Mouse (Mus musculus): ENCODE measurements around the gene Capg. TPM values are rescaled to one million over a fixed set of nuclear protein-coding genes. Genes with fewer than 3 reads are reported as not detected.
"Not testable (repeated sequence)": the region's sequence is repeated elsewhere in the genome, so short reads cannot be mapped to it uniquely, and the experiment has no call there.

The Capg gene
- polyA plus RNA-seq, 1 experiment from 2014 or later, result 8.4 TPM

DNA sequence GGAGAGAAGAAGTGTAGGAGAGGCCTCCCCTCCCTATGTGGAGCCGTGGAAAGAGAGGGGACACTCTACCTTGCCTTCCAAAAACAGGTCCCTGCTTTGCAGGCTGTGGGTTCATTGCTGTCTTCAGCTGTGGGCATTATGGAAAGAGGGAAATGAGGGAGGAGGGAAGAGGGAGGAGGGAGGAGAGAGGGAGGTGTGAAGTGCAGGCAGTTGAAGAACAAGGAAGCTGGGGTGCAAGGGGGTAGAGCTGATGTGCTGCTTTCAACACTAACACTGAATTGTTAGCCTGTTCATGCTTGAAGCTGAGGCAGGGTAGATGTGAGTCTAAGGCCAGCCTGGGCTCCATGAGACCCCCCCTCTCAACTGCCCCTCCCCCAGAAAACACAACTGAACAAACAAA is 25.3 kb upstream of the Capg start:
- H3K9ac ChIP-seq (replicated peaks), result no peak overlapping the region

DNA sequence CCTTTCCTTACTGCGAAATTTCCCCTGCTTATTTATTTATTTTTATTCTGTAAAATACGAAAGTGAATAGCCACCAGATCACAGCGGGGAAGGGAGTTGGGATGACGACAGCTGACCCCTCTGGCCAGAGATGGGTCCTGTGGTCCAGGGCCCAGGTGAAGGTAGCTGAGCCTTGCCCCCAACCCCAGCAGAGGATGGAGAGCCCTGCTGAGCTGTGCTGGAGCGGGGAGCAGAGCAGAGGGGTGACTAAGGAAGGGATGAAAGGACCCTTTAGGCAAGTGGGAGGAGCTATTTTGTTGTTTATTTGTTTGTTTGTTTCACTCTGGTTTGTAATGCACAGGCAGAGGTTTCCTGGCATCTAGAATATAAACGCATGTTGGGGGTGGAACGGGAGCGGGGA is 24.9 kb upstream of the Capg start:
- peak overlapping the region; percentile 50 for H3K4me2 ChIP-seq
- WGBS, result 16% methylated on average over 8 of the region's 8 CpGs
- peak overlapping the region; percentile 96 for H3K27ac ChIP-seq (replicated peaks)
- no peaks in the 10 kb centered on the region for H3K36me3 ChIP-seq
- peak; percentile 63 for ATAC-seq (ENCODE audit: low FRiP score)
- 0 out of 2 replicates have a peak overlapping the region, but pooled peaks have one; percentile 17 for H3K4me3 ChIP-seq (replicated peaks)
- peaks cover 25% of the 10 kb centered on the region for H3K4me1 ChIP-seq
- no peaks in the 10 kb centered on the region for H3K9me3 ChIP-seq (replicated peaks)
- H3K27me3 ChIP-seq (replicated peaks), result no peaks in the 10 kb centered on the region
- H3K9ac ChIP-seq (replicated peaks), result no peak overlapping the region

More for the DNA sequence above, 25.3 kb upstream of the Capg start:
- peak overlapping the region; percentile 96 for H3K27ac ChIP-seq (replicated peaks)
- H3K4me1 ChIP-seq, result peaks cover 29% of the 10 kb centered on the region
- no peaks in the 10 kb centered on the region for H3K36me3 ChIP-seq
- H3K4me3 ChIP-seq (replicated peaks), result no peak overlapping the region
- H3K9me3 ChIP-seq (replicated peaks), result no peaks in the 10 kb centered on the region
- no peaks in the 10 kb centered on the region for H3K27me3 ChIP-seq (replicated peaks)
- H3K4me2 ChIP-seq, result peak overlapping the region; percentile 50
- 0 out of 2 replicates have a peak, but pooled peaks have one; percentile 11 for ATAC-seq (ENCODE audit: low FRiP score)
- WGBS, result 92% methylated on average over 1 of the region's 1 CpGs

DNA sequence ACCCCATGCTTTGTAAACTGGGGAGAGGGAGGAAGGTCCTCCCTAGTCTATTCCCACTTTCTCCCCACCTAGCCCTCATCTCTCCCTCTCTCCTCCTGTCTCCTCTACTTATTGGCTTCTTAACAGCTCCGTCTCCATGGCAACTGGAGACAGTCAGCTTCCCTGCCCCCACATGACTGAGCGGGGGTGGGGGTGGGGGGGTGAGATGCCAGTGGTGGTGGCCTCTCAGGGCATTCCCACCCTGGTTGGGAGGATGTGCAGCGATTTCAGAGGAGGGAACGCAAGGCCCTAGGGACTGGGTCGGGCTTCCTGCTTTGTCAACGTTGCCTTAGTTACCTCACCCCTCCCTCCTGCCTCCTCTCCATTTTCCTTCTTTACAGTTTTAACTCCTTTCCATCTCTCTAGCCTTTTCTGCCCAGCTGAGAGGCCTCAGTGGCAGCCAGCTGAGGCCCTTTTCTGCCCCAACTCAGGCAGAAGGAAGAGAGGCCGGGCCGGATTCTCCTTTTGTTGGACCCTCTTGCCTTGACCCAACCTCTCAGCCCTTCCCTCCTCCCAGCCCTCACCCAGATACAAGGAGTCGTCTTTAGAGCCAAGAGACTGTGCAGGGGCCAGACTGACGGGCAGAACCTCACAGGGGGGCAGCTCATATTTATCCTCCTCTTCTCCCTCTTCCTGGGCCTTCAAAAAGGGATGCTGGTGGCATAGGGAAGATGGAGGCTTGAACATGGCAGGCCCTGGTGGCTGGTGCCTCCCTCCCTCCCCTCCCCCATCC is 24.1 kb upstream of the Capg start:
- Histone ChIP-seq H3K4me1 (peaks cover 25% of the 10 kb centered on the region), H3K4me3 (replicated peaks) (0 out of 2 replicates have a peak overlapping the region, but pooled peaks have one; percentile 8), H3K27me3 (replicated peaks) (no peaks in the 10 kb centered on the region), H3K4me2 (peak overlapping the region; percentile 50), H3K27ac (replicated peaks) (peak overlapping the region; percentile 96), H3K9ac (replicated peaks) (no peak overlapping the region), H3K9me3 (replicated peaks) (no peaks in the 10 kb centered on the region), H3K36me3 (no peaks in the 10 kb centered on the region)
- ATAC-seq (ENCODE audit: low FRiP score), result peak; percentile 89
- WGBS, result 8% methylated on average over 10 of the region's 10 CpGs

DNA sequence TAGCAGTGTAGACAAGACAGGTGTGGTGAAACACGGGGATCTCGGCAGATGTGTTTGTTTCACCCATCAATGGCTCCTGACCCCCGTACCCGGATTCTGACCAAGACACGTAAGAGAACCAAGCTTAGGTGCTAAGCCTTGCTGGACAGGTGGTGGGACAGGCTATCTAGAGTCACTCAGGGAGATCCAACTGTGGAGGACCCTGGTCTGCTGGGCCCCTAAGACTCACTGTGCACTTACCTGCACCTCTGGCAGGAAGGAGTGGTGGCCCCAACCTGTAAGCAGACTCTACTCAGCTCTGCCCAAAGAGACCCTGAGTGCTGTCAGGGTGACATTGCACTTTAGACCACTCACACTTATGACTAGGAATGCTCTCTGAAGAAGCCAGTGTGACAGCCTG is 23.3 kb upstream of the Capg start:
- H3K4me2 ChIP-seq, result no peak overlapping the region
- no peak overlapping the region for H3K9ac ChIP-seq (replicated peaks)
- H3K36me3 ChIP-seq, result no peaks in the 10 kb centered on the region
- H3K9me3 ChIP-seq (replicated peaks), result no peaks in the 10 kb centered on the region
- no peak for ATAC-seq (ENCODE audit: low FRiP score)
- 92% methylated on average over 5 of the region's 5 CpGs for WGBS
- no peak overlapping the region for H3K4me3 ChIP-seq (replicated peaks)
- peak overlapping the region; percentile 96 for H3K27ac ChIP-seq (replicated peaks)
- H3K4me1 ChIP-seq, result peaks cover 25% of the 10 kb centered on the region
- no peaks in the 10 kb centered on the region for H3K27me3 ChIP-seq (replicated peaks)

DNA sequence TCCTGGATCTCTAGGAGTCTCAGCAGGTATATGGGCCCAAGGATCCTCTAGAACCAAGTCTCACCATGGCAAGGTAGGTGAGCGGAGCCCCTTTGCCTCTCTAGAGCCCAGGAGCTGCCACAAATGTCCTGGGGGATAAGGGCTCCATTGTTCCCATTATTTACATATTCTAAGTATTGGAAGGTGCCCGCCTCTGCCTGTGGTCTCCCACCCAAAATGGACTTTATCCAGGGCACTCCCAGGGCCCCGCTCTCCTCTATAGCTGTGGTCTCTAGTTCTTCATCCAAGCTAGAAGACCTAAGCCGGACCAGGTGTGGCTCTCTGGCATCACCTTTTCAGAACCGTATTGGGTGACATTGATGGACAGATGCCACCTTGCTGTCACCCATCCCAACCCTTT is 22.6 kb upstream of the Capg start, which contains the start of gene Sh2d6:
Gene Sh2d6, minus strand, starts transcription at position 101 of the 400 bp plus-strand sequence.
- H3K27me3 ChIP-seq (replicated peaks), result no peaks in the 10 kb centered on the region
- ATAC-seq (ENCODE audit: low FRiP score), result no peak
- H3K4me2 ChIP-seq, result no peak within 1 kb of the TSS

DNA sequence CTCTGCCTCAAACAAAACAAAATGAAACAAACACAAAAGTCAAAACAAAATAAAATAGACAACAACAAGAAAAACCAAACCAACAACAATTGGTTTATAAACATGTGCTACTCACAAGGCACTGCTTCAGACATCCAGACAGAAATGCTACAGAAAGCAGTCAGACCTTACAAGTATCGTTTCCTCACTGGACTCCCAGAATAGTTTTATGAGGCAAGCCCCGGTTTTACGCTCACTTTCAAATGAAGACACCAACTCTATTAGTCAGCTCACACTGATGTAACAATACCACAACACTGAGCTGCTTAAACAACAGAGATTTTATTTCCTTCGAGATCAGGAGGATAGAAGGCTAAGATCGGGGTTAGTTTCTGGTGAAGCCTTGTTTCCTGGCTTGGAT is 21.9 kb upstream of the Capg start:
- H3K36me3 ChIP-seq, result no peaks in the 10 kb centered on the region
- no peak overlapping the region for H3K27ac ChIP-seq (replicated peaks)
- H3K4me2 ChIP-seq, result no peak overlapping the region
- no peaks in the 10 kb centered on the region for H3K27me3 ChIP-seq (replicated peaks)
- no peaks in the 10 kb centered on the region for H3K9me3 ChIP-seq (replicated peaks)
- H3K9ac ChIP-seq (replicated peaks), result no peak overlapping the region
- no peak for ATAC-seq (ENCODE audit: low FRiP score)
- peaks cover 25% of the 10 kb centered on the region for H3K4me1 ChIP-seq
- WGBS, result 68% methylated on average over 5 of the region's 5 CpGs
- H3K4me3 ChIP-seq (replicated peaks), result no peak overlapping the region

More for the DNA sequence above, 22.6 kb upstream of the Capg start, which contains the start of gene Sh2d6:
- WGBS, result 96% methylated on average over 5 of the region's 5 CpGs
- H3K9ac ChIP-seq (replicated peaks), result no peak within 1 kb of the TSS
- H3K36me3 ChIP-seq, result no peaks in the 10 kb centered on the region
- H3K4me3 ChIP-seq (replicated peaks), result no peak within 1 kb of the TSS
- H3K4me1 ChIP-seq, result peaks cover 25% of the 10 kb centered on the region
- H3K9me3 ChIP-seq (replicated peaks), result no peaks in the 10 kb centered on the region
- peak within 1 kb of the TSS; percentile 96 for H3K27ac ChIP-seq (replicated peaks)

DNA sequence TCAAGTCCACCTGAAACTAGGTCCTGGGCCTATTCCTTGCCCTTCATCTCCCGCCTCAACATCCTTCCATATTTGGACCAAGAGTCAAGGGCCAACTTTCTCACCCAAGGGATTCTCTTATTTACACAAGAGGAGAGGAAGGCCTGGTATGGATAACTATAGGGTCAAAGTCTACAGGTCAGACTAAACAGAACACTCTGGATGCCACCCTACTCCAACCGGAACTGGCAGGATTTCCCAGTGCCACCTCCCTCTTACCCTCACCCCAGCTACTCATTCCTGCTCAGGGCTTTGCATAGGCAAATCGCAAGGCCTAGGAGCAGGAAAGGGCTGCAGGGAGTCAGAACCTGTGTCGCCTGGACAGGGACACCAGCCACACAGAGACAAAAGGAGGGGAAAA is 21.0 kb upstream of the Capg start:
- WGBS, result 84% methylated on average over 4 of the region's 4 CpGs
- H3K36me3 ChIP-seq, result no peaks in the 10 kb centered on the region
- H3K27me3 ChIP-seq (replicated peaks), result no peaks in the 10 kb centered on the region
- H3K27ac ChIP-seq (replicated peaks), result no peak overlapping the region
- H3K9ac ChIP-seq (replicated peaks), result no peak overlapping the region
- H3K4me1 ChIP-seq, result peaks cover 24% of the 10 kb centered on the region
- H3K4me3 ChIP-seq (replicated peaks), result no peak overlapping the region
- no peaks in the 10 kb centered on the region for H3K9me3 ChIP-seq (replicated peaks)
- ATAC-seq (ENCODE audit: low FRiP score), result no peak
- H3K4me2 ChIP-seq, result no peak overlapping the region

DNA sequence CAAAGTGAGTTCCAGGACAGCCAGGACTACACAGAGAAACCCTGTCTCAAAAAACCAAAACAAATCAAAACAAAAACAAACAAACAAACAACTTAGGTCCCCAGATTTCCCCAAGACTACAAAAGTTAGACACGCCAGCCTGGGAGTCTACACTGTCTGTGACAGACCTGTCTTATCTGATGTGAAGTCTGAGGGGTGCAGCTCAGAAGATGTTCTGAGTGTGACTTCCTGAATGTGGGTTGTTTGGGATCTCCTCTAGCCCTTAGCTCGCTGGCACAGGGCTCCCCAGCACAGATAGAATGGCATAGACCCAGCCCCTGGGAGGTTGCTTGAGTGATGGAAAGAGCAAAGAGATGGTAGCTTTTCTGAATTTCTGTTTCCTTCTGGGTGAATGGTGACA is 20.0 kb upstream of the Capg start:
- no peak overlapping the region for H3K9ac ChIP-seq (replicated peaks)
- no peak overlapping the region for H3K4me2 ChIP-seq
- no peaks in the 10 kb centered on the region for H3K27me3 ChIP-seq (replicated peaks)
- H3K4me3 ChIP-seq (replicated peaks), result no peak overlapping the region
- no peaks in the 10 kb centered on the region for H3K36me3 ChIP-seq
- H3K9me3 ChIP-seq (replicated peaks), result no peaks in the 10 kb centered on the region
- H3K27ac ChIP-seq (replicated peaks), result no peak overlapping the region
- WGBS, result 85% methylated on average over 2 of the region's 2 CpGs
- no peak for ATAC-seq (ENCODE audit: low FRiP score)
- peaks cover 15% of the 10 kb centered on the region for H3K4me1 ChIP-seq

DNA sequence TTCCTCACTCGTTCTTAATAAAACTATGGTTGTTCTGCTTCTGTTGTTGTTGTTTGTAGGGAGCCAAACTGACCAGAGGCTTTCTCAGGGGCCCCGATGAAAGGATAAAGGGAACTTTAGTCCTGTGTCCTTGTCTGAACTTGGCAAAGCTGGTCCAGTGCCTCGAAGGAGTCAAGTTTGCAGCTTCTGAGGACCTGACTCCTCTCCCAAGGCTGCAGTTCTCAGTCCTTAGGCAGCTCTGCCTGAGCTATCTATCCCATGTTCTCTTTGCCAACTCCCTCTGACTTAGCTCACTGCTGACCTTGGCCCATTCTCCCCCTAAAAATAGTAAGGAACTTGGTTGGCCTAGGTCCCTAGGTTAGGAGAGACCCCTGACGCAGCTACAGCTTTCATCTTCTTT is 17.1 kb upstream of the Capg start:
- no peak overlapping the region for H3K9ac ChIP-seq (replicated peaks)
- H3K27me3 ChIP-seq (replicated peaks), result no peaks in the 10 kb centered on the region
- H3K4me1 ChIP-seq, result no peaks in the 10 kb centered on the region
- no peak overlapping the region for H3K4me2 ChIP-seq
- H3K36me3 ChIP-seq, result no peaks in the 10 kb centered on the region
- H3K9me3 ChIP-seq (replicated peaks), result no peaks in the 10 kb centered on the region
- H3K27ac ChIP-seq (replicated peaks), result no peak overlapping the region
- WGBS, result 90% methylated on average over 4 of the region's 4 CpGs
- no peak overlapping the region for H3K4me3 ChIP-seq (replicated peaks)
- no peak for ATAC-seq (ENCODE audit: low FRiP score)

DNA sequence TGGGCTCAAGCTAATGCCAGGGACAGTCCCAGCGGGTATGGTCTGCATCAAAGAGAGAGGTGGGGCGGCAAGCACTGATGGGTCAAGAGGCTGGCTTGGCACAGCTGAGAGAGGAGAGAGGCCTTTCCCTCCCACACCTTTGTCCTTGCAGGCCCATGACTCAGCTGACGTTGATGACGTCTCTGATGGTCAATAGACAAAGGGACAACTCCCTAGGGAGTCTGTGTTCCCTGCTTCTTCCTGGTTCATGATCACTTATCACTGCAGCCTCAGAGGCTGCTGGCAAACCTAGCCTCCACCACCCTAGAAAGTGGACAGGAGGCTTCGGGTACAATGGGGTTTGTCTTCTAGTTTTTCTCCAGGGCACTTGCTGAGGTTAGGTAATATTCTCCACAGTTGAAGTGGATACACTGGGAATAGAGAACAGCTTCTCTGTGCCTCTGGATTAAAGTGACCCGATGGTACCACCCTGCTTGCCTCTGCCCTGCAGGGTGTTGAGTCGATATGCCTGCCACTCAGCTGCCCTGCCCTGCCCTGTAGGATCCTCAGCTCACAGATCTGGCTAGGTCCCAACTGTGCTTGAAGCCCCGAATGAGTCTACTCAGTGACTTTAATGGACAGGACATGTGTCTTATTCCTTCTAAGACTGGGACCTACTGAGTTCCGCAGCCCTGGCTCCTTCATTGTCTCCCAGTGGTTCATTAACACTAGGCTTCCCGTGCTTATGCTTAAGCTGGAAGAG is 15.6 kb upstream of the Capg start:
- WGBS, result 73% methylated on average over 10 of the region's 10 CpGs
- Histone ChIP-seq H3K4me2 (no peak overlapping the region), H3K27me3 (replicated peaks) (no peaks in the 10 kb centered on the region), H3K36me3 (no peaks in the 10 kb centered on the region), H3K9me3 (replicated peaks) (no peaks in the 10 kb centered on the region), H3K27ac (replicated peaks) (no peak overlapping the region), H3K4me3 (replicated peaks) (no peak overlapping the region), H3K9ac (replicated peaks) (no peak overlapping the region), H3K4me1 (peaks cover 9% of the 10 kb centered on the region)
- no peak for ATAC-seq (ENCODE audit: low FRiP score)

DNA sequence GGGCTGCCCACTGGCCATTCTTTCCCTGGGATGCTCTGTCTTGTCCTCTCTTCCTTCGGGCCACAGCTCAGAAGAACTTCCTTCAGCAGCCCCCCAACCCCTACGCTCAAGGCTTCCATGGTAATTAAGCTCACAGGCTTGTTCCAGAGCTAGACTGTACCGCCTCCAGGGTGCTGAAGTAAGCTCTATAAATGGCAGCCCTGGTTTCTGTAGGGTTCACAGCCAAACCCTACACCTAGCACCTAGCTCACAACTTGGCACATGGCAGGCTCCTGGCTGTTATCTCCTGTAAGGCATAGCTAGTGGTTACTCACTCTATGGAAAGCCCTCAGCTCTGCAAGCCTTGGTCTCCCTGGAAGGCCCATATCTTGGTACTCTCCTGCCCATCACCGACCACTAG is 11.6 kb upstream of the Capg start:
- H3K27me3 ChIP-seq (replicated peaks), result no peaks in the 10 kb centered on the region
- 0 out of 2 replicates have a peak overlapping the region, but pooled peaks have one; percentile 18 for H3K27ac ChIP-seq (replicated peaks)
- no peak overlapping the region for H3K9ac ChIP-seq (replicated peaks)
- 72% methylated on average over 4 of the region's 4 CpGs for WGBS
- H3K4me1 ChIP-seq, result peaks cover 20% of the 10 kb centered on the region
- no peaks in the 10 kb centered on the region for H3K9me3 ChIP-seq (replicated peaks)
- H3K4me2 ChIP-seq, result no peak overlapping the region
- ATAC-seq (ENCODE audit: low FRiP score), result no peak
- no peak overlapping the region for H3K4me3 ChIP-seq (replicated peaks)
- no peaks in the 10 kb centered on the region for H3K36me3 ChIP-seq

DNA sequence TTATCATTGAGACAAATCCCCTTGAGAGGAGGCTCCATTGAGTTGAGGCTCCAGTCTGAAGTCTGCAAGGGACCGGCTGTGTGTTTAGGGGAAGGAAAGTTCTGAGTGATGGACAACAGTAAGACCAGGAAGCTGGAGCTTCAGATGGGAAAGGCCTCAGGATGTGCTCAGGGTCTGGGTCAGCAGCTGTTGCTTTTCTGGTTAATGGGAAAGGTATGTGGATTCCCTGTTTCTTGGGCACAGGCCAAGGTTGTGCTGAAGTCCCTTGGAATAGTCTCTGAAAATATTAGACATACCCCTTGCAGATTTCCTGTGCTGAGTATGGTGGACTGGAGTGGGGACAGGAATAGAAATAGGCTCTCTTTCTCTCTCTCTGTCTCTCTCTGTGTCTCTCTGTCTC is 10.6 kb upstream of the Capg start:
- peak overlapping the region; percentile 54; the same call in 1 of the 2 replicates for H3K27ac ChIP-seq (replicated peaks)
- H3K27me3 ChIP-seq (replicated peaks); ATAC-seq (ENCODE audit: low FRiP score); H3K9me3 ChIP-seq (replicated peaks); H3K36me3 ChIP-seq; H3K4me3 ChIP-seq (replicated peaks); H3K4me2 ChIP-seq; H3K9ac ChIP-seq (replicated peaks): not testable (repeated sequence)
- peaks cover 26% of the 10 kb centered on the region for H3K4me1 ChIP-seq
- 45% methylated on average over 1 of the region's 1 CpGs for WGBS

Measured in neural tube, embryonic 15.5 days (tissue).